Mouse (Mus musculus): Measurements from ENCODE around the gene Gm34653. TPM values are rescaled to one million over a fixed set of nuclear protein-coding genes. Genes with fewer than 3 reads are reported as not detected.
"Not testable (repeated sequence)": the region's sequence is repeated elsewhere in the genome, so short reads cannot be mapped to it uniquely, and the experiment has no call there.

Gene Gm34653
- total RNA-seq, 2 experiments from 2014 or later: 0.20 TPM; not detected in 1

DNA sequence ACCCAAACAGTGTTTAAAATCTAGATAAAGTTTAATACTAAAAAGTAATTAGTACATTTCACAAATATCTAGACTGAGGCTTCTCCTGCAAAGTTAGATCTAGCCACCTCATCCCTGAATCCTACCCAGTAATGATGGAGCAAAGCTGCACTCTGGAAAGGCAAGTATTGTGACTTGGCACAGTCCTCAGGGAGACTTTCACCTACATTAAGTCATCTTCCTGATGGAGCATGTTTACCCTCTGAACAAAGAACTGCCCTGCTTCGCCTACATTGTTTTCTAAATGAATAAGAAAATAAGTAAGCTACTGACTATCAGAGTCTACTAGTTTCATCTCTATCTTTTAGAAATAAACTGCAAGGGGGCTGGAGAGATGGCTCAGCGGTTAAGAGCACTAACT, 14.3 kb upstream of the Gm34653 start:
- no peak for DNase-seq

DNA sequence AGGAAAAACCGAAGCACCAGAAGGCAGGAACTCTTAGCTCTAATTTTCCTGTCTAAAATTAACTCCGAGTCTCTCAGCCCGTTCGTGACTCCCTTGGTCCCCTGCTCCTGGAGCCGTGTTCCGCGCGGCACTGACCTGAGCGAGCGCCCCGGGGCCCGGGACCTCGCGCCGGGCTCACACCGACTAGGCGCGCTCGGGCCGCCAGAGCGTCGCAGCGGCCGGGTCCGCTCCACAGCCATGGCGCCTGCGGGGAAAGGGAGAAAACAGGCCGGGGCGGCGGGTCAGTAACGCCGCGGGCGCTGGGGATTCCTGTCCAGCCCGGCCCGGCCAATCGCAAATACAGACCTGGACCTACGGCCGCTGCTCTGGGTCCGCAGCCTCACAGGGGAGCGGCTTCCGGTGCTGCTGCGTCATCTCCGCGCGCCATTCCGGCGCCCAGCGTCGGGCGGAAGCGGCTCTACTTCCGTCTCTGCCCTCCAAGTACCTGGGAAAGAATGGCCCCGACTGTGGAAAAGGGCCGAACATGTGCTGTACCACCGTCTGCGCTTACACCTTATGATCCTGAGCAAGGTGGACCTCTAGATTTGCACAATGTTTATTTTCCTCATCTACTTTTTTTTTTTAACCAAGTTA, 6.9 kb upstream of the Gm34653 start, which contains the start of gene Fbxw2:
Gene Fbxw2 (minus strand): TSS at position 485 of the 633 bp plus-strand sequence.
- DNase-seq: peak; percentile 91

DNA sequence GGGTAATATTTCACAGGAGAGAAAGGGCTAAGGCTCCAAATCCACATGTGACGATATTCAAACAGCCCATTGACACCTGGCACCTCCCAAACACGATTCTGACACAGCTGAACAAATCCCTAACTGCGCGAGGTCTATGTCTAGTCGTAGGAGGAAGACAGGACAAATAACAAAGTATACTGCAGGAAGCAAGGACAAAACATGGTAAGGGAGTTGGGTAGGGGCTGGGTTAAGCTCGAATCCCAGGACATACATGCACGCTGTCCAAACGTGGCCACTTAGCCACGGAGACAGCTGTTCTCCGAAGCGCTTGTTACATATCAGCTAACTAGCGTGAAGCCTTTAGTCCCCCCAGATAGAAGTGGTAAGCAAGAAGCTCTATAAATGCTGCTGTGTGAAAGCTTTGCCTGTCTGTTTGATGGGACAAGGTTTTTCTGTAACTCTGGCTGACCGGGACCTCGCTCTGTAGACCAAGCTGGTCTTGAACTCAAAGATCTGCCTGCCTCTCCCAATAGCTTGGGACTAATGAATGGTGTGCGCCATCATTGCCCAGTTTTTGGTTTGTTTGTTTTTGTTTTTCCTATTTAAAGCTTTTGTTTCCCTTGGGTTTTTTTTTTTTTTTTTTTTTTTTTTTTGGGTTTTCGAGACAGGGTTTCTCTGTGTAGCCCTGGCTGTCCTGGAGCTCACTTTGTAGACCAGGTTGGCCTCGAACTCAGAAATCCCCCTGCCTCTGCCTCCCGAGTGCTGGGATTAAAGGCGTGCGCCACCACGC, 6.2 kb upstream of the Gm34653 start:
- DNase-seq: no peak

DNA sequence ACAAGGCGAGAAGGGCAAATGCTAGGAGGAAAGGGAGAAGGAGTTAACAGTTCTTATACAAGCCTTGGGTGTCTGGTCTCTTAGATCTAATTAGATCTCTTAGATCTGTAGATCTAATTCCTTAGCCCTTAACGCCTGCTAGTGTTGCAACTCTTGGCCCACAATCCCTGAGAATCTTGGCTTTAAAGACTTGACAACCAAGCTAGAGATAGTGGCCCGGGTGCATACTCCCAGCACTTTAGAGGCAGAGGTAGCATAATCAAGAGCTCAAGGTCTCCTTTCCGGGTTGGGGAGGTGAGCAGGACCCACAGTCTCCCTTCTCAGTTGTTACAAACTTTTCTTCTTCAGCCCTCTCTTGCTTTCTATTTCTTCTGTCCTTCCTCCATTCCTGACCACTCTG, 5.2 kb upstream of the Gm34653 start:
- no peak for DNase-seq

DNA sequence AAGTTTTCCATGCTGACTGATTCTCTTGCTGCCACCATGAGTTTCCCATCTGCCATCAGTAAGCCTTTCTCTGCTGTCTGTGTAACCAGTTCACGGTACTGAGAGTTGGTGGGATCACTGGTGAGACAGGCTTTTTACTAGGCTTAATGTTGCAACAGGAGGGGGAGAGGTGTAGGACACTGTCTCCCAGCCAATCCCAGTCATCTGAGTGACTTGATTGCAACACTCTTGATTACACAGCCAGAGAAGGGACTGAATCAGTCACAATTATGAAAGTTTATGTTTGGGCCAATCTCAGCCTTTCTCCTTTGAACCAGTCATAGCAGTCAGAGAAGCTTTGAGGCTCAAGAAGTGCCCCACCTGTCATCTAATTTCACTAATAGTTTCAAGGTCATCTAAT, 4.8 kb upstream of the Gm34653 start:
- DNase-seq: no peak

DNA sequence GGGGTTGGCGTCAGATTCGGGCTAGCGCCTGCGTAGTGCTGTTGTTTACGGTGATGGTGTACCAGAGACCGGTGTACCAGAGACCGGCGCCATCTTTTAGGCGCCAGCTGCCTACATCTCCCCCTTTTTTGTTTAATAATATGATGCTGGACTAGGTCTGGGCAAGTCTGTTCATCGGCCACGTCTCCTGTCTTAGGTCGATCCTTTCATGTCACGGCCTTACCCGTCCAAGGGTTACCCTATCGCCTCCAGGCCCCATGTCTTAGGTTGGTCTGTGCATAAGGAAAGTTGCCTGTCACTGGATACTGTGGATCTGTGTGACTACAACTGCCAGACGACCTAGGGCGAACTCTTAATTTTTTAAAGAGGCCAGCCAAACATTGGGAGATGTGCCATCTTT, 2.7 kb upstream of the Gm34653 start:
- not testable (repeated sequence) for DNase-seq

DNA sequence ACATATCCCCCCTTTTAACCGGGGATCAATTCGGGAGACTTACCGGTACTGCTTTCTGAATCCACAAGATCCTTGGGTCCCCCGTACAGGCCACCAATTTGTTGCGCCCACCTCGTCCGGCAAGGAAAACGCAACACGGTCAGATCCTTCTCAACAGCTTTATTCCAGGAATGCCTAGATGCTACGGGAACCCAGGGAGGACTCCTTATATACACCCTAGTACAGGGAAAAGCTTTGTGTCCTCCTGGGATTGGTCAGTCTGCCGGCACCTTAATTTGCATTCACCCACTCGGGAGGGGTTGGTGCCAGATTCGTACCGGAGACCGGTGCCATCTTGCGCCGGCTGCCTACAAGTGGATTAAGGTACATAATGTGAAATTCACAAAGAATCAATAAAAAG, 817 bp downstream of the Gm34653 start:
- DNase-seq: no peak

DNA sequence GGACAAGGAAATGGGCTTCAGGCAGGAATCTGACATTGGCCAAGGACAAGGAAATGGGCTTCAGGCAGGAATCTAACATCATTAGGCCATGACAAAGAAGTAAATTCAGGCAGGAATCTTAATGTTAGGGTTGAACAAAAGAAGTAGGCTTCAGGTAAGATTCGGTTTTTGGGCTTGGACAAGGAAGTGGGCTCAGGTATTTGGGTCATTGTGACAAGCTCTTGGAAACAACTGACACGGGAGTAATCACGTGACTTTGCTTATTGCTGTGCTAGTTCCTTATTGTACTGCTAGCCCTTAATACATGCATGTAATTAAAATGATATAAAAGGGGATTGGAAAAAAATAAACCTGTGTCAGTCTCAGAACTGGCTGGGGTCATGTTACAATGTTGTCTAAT, 2.9 kb downstream of the Gm34653 start:
- no peak for DNase-seq

DNA sequence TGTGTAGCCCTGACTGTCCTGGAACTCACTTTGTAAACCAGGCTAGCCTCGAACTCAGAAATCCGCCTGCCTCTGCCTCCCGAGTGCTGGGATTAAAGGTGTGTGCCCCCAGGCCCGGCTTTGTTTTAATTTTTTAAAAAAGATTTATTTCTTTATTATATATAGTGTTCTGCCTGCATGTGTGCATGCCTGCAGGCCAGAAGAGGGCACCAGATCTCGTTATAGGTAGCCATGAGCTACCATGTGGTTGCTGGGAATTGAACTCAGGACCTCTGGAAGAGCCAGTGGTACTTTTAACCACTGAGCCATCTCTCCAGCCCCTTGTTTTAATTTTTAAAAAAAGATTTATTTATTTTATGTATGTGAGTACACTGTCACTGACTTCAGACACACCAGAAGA, 7.3 kb downstream of the Gm34653 start:
- not testable (repeated sequence) for DNase-seq

DNA sequence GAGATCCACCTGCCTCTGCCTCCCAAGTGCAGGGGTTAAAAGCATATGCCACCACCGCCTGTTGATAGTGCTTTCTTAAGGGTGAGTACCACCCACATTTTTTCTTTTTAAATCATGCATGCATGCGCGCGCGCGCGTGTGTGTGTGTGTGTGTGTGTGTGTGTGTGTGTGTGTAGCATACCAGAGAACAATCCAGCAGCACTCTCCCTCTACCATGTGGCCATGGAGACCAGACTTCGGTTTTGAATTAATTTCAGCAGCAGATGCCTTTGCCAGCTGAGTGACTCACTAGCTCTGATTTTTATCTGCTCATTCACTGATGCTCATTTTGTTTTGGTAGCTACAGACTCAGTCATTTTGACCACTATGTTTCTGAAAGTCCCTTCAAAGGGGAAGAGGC, 8.9 kb downstream of the Gm34653 start:
- no peak for DNase-seq

DNA sequence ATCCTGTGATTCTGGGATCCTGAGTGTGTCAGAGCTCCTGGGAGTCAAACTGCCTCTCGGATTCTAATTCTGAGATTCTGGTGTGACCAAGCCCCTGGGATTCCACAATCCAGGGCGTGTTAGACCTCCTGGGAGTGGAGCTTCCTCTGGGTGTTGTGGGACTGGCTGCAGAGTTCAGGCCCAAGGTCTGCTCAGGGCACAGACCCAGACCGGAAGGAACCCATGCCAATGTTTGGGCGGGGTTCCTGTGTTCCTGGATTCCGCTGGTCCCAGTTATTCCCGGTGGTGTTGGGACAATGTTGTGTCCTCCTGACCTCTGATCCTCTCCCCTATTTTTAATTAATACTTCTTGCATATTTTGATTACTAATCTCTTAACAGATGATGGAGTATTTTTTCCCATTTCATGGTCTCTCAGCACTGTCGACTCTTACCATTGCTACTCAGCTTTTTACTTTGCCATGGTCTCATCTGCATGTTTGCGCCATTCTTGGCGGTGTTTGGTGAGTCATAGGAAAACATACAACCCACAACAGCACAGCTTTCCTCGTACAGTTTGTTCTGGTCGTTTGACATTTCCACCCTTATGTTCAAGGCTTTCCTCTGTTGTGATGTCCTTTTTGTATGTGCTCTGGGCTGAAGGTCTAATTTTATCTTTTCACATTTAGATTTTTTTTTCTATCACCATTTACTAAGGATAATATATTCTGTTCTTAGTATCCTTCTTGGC, 10.6 kb downstream of the Gm34653 start:
- DNase-seq: peak; percentile 66

DNA sequence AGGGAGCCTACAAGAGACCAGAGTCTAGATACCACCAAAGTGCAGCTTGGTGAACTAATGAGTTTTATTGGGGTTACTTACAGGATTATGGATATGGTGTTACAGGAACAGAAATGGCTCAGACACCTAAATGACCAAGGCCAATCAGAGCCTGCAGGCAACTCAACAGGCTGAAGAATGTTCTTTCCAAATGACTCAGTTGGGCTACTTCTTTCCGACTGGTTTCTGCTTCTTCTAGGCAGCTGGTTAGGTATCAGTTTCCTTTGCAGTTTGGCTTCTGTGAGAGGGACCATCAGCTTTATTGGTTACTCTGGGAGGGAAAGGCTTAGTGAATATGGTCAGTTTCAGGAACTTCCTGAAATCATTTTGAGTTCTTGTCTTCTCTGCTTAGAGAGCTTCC, 14.9 kb downstream of the Gm34653 start:
- DNase-seq: no peak

DNA sequence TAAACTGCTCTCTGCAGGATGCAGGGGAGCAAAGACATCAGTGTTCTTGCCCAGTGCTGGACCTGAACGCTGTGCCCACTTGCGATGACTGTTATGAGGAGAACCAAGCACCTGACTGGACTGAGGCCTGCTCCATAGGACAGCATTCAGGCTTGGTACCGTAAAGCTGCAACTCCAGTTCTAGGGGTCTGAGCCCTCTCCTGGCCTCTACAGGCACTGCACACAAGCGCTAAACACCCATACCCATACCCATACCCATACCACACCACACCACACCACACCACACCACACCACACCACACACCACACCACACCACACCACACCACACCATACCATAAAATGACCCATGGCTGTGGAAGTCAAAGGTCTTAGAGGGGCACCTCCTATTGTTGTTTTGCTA, 22.5 kb downstream of the Gm34653 start:
- no peak for DNase-seq

DNA sequence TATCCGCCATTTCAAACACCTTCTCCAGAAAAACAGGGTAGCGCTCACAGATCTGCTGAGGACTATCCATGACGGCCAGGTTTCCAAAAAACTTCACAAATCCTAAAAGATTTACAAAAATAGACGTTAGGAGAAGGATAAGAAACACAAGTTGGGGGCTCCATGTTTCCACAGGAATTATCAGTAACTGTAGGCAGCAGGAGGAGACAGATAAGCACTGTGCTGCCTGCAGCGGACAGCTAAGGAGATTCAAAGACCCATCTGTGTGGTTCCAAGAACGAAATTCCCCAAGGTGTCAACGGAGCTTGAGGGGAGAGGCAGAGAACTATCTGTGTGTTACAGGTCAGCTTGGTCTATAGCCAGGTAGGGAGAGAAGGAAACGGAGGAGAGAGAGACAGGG, 24.9 kb downstream of the Gm34653 start:
- no peak for DNase-seq

DNA sequence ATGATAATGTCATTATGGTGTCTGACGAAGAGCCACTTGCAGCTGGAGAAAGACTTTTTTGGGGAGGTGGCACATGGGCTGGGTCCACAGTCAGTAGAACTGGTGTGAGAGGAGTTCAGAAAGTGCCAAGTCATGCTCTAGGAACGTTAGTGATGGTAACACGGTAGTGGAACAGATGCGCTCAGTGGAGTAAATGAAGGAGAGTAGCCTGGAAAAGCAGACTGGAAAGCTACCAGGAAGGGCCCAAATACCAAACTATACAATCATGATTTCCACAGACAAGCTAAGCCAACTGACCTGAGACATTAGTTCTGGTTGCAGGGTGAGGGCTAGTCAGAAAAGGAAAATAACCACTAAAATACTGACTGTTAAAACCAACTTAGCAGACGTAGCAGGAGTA, 36.9 kb downstream of the Gm34653 start:
- no peak for DNase-seq

DNA sequence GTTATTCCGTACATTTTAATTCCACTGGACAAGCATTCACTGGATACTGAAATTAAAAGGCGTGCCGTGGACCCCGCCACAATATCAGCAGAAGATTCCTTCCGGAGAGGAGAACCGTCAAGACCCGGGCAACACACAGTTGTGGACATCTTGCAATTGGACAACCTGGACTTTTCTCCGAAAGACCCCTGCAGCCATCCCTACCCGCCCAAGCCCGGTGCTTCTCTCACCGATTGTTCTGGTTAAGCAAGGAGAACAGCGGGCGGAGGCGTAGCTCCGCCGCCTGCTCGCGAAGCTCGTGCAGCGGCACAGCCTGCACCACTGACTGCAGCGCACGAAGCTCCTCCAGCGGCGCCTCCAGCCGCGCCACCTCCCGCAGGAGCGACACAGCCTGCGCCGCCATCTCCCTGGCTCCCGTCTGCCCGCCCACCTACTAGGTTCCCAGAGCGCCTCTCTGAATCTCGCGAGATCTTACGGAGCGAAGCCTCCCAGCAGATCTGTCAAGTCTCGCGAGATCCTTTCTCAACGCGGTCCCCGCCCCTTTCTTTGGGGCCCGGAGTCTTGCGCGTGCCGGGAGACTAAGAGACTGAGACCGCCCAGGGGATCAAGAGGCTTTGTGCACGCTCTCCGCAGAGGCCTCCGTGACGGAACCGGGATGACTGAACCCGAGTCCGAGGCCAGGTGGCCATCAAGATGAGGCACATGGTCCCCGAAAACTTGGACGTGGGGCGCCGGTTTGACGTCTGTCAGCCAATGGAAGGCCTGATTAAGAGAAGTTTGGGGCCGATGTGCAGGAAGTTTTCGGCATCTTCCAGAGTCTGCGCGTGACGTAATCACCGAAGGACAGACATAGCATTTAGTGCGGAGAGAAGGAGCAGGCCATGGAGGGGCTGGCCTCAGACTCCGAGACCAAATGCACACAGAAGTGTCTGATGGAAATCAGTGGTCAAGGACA, 38.0 kb downstream of the Gm34653 start:
- peak; percentile 93 for DNase-seq

DNA sequence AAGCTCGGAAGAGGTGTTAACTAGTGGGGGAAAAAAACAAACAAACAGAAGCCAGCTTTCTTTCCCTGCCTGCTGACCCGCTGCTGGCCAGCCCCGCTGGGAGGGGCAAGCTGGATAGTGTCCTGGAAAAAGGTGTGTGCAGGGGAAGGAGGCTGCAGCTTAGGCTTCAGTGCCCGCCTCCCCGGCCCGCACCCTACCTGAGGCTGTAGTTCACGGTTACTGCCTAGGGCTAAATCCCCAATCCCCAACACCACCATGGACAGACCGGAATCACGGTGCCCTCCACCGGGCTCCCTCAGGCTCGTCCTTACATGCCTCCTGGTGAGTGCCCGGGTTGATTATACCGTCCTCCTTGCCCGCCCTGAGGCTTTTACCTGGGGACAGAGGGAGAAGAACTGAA, 41.5 kb downstream of the Gm34653 start, which contains the start of gene Cutal:
Gene Cutal (plus strand): TSS at position 126 of the 400 bp plus-strand sequence.
- DNase-seq: no peak

DNA sequence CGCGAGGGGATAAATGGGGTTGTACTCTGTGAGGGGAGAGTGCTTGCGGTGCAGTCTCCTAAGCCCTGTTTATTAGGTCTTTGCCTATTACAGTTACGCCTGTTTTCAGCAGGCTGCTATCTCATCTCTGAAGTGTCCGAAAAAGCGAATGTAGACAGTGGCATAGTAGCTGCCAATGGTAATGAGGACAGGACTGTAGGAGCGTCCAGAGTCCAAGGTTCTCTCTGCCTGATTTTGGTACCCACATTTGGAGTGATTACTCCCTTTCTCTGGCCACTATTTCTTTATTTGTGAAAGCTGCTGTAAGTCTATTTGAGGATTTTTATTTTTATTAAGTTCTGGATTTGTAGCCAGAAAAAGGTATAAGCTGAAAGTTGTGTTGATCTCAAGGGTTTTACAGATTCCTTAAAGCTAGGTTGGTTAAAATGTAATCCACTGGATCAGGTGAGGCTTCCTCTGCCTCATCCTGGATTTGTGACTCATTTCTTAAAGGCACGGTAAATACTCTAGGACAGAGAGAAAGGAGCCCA, 42.1 kb downstream of the Gm34653 start, which contains the start of gene Psmd5:
Gene Psmd5 (minus strand): TSS at position 153 of the 530 bp plus-strand sequence.
- no peak for DNase-seq

DNA sequence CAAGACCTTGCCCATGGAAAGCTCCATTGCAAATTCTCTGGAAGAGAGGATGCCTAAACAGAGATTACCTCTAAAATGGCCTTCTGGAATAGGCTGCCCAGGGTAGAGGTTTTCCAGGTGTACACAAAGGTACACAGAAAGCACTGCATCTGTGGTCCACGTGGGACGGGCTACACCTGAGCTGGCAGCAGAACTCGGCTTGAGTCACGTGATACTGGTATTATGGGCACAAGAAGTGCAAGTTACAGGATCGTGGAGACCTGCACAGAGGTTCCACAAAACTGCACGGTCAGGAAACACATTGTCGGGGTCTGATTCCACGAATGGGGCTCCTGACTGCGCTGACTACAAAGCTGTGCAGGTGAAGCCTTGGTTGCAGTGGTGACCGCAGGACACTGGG, 47.2 kb downstream of the Gm34653 start:
- no peak for DNase-seq

DNA sequence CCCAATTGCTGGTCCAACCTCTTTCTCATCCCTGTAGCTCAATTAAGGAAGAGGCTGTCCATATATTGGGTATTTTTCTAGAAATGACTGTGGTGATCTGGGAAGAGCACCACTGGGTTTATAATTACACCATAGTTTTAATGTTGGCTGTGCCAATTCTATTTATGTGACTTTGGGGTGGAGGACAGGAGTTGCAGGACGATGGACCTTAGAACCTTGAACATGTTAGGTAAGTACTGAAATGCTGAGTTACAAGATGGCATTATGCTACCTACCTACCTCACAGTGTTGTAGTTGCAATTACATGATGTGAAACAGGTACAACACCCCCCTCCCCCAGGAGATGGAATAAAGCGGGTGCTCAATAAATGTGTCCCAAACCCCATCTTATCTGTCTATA, 50.0 kb downstream of the Gm34653 start:
- no peak for DNase-seq

DNA sequence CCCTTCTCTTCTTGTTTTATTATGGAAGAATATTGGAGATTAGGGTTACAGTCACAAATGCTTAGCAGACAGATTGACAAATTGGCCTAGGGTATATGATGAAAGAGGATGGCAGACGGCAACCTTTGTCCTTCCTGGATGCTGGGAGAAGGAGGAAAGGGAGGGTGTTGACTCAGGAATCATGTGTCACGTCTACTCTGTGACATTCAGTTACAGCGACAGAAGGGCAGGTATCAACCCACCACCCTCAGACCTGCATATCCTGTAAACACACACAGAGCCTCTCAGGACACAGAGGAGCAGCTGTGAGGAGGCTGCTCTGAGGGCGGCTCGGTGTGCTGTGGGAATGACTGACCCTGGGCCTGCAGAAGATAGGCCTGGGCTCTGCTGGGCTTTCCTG, 50.4 kb downstream of the Gm34653 start:
- no peak for DNase-seq

DNA sequence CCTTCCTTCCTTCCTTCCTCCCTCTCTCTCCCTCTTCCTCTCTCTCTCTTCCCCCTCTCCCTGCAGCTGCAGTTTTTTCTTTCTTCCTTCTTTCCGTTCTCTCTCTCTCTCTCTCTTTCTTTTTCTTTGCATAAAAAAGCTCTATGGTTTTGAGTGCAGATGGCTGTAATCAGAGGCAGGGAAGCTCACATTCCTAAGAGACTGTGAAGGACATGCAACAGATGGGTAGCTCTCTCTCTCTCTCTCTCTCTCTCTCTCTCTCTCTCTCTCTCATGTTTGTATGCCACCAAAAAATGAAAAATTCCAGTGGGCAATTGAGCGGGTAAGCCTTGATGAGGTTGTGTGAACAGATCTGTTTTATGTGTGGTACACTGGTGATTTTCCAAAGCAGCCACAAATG, 51.4 kb downstream of the Gm34653 start:
- DNase-seq: no peak

Data from gastrocnemius, postnatal 25 days (tissue).